Mouse (Mus musculus): ENCODE measurements at regions not wholly inside any gene's neighbourhood (a gene's known extent, or its start where the extent isn't known, plus 50 kb on each side); places are given as distances from the start of the nearest gene placed in this dataset.
"Not testable (repeated sequence)": the region's sequence is repeated elsewhere in the genome, so short reads cannot be mapped to it uniquely, and the experiment has no call there.

DNA sequence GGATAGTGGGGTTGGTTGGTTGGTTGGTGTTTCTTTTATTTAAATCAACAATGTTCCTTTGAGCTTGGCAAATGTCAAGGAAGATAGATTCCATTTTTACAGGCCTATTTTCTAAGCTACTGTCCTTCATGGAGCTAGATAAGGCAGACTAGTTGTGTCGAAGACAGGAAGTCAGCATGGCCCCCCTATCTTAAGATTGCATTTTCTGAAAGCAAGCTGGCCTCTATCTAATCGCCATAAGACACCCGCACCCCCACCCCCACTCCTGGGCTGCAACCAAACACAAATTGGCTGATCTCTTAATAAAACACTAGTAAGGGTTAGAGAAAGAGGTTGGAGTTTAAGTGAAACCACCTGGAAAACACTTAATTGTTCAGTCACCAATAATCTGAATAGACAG is 1708.5 kb upstream of the 5930422O12Rik start:
- Histone ChIP-seq H3K9me3 (ENCODE audit: control insufficient read depth, low read length) (no peaks in the 10 kb centered on the region), H3K4me3 (ENCODE audit: low read length) (no peak overlapping the region), H3K36me3 (ENCODE audit: control insufficient read depth, insufficient read depth, low read length) (no peaks in the 10 kb centered on the region), H3K4me2 (replicated peaks; ENCODE audit: low read depth, low read length) (no peak overlapping the region), H3K27me3 (ENCODE audit: control insufficient read depth, insufficient read depth, low read length) (no peaks in the 10 kb centered on the region), H3K27ac (ENCODE audit: low read depth, low read length) (no peak overlapping the region), H3K4me1 (ENCODE audit: control insufficient read depth, insufficient read depth, low read length) (no peaks in the 10 kb centered on the region), H3K9ac (ENCODE audit: low read depth, low read length) (no peak overlapping the region)
- WGBS = 63% methylated on average over 3 of the region's 3 CpGs
- no peak for ATAC-seq (ENCODE audit: low FRiP score, low TSS enrichment)

- H3K36me3 ChIP-seq (ENCODE audit: control insufficient read depth, insufficient read depth, low read length) = no peaks in the 10 kb centered on the region
- WGBS = 61% methylated on average over 3 of the region's 3 CpGs
- no peaks in the 10 kb centered on the region for H3K9me3 ChIP-seq (ENCODE audit: control insufficient read depth, low read length)
Observed at GRCm38 (mm10) chr8:31720585-31720984, 1707.9 kb upstream of the 5930422O12Rik start.

DNA sequence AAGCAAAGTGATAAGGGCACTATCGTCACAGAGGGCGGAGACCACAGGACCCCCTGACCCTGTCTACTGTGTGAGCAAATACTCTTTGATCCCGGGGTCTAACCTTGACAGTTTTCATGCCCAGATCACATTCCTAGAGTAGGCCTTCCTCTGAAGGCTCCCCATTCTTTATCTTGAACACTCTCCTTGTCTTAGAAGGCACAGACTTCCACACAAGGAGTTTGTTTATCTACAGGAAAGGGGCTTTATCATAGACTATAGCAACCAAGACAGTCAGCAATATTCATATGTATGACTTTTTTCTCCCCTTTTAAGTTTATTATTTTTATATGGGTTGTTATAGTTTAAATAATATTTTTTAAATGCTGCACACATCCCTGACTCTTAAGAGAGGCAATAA is 1703.1 kb upstream of the 5930422O12Rik start:
- WGBS = 59% methylated on average over 3 of the region's 3 CpGs
- Histone ChIP-seq H3K4me2 (replicated peaks; ENCODE audit: low read depth, low read length) (no peak overlapping the region), H3K9me3 (ENCODE audit: control insufficient read depth, low read length) (peaks cover 4% of the 10 kb centered on the region; the same call in 1 of the 2 replicates), H3K36me3 (ENCODE audit: control insufficient read depth, insufficient read depth, low read length) (no peaks in the 10 kb centered on the region), H3K4me1 (ENCODE audit: control insufficient read depth, insufficient read depth, low read length) (no peaks in the 10 kb centered on the region), H3K4me3 (ENCODE audit: low read length) (no peak overlapping the region), H3K27me3 (ENCODE audit: control insufficient read depth, insufficient read depth, low read length) (no peaks in the 10 kb centered on the region), H3K9ac (ENCODE audit: low read depth, low read length) (no peak overlapping the region), H3K27ac (ENCODE audit: low read depth, low read length) (no peak overlapping the region)
- no peak for ATAC-seq (ENCODE audit: low FRiP score, low TSS enrichment)

More at GRCm38 (mm10) chr8:31720585-31720984, 1707.9 kb upstream of the 5930422O12Rik start:
- H3K4me3 ChIP-seq (ENCODE audit: low read length) = no peak overlapping the region
- no peaks in the 10 kb centered on the region for H3K4me1 ChIP-seq (ENCODE audit: control insufficient read depth, insufficient read depth, low read length)
- H3K9ac ChIP-seq (ENCODE audit: low read depth, low read length) = no peak overlapping the region
- H3K4me2 ChIP-seq (replicated peaks; ENCODE audit: low read depth, low read length) = no peak overlapping the region
- H3K27me3 ChIP-seq (ENCODE audit: control insufficient read depth, insufficient read depth, low read length) = no peaks in the 10 kb centered on the region
- no peak for ATAC-seq (ENCODE audit: low FRiP score, low TSS enrichment)
- no peak overlapping the region for H3K27ac ChIP-seq (ENCODE audit: low read depth, low read length)

GRCm38 (mm10) chr8:31735610-31736009 is 1692.9 kb upstream of the 5930422O12Rik start:
- Histone ChIP-seq H3K27me3 (ENCODE audit: control insufficient read depth, insufficient read depth, low read length) (no peaks in the 10 kb centered on the region), H3K9ac (ENCODE audit: low read depth, low read length) (no peak overlapping the region)
- ATAC-seq (ENCODE audit: low FRiP score, low TSS enrichment) = no peak

DNA sequence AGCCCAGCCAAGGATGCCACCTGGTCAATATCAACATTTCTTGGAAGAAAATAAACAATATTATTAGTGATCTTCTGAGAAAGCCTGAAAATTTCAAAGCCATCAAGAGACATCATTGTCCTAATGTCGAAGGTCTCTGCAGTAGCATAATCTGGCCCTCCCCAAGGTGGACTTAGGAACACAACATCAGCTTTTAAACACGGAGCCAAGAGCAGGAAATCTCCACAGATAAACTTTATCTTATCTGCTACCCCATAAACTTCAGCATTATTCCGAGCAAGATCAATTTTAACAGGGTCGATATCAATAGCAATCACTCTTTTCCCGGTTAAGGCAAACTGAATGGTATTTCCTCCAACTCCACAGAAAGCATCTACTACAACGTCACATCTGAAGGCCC is 1691.2 kb upstream of the 5930422O12Rik start:
- H3K36me3 ChIP-seq (ENCODE audit: control insufficient read depth, insufficient read depth, low read length); H3K4me1 ChIP-seq (ENCODE audit: control insufficient read depth, insufficient read depth, low read length); H3K4me2 ChIP-seq (replicated peaks; ENCODE audit: low read depth, low read length); ATAC-seq (ENCODE audit: low FRiP score, low TSS enrichment); H3K27ac ChIP-seq (ENCODE audit: low read depth, low read length); H3K9me3 ChIP-seq (ENCODE audit: control insufficient read depth, low read length); H3K9ac ChIP-seq (ENCODE audit: low read depth, low read length); H3K4me3 ChIP-seq (ENCODE audit: low read length); H3K27me3 ChIP-seq (ENCODE audit: control insufficient read depth, insufficient read depth, low read length): not testable (repeated sequence)
- WGBS = 80% methylated on average over 6 of the region's 6 CpGs

More at GRCm38 (mm10) chr8:31735610-31736009, 1692.9 kb upstream of the 5930422O12Rik start:
- H3K4me2 ChIP-seq (replicated peaks; ENCODE audit: low read depth, low read length) = no peak overlapping the region
- 81% methylated on average over 2 of the region's 2 CpGs for WGBS
- no peaks in the 10 kb centered on the region for H3K36me3 ChIP-seq (ENCODE audit: control insufficient read depth, insufficient read depth, low read length)
- no peak overlapping the region for H3K27ac ChIP-seq (ENCODE audit: low read depth, low read length)
- no peak overlapping the region for H3K4me3 ChIP-seq (ENCODE audit: low read length)
- H3K4me1 ChIP-seq (ENCODE audit: control insufficient read depth, insufficient read depth, low read length) = no peaks in the 10 kb centered on the region
- H3K9me3 ChIP-seq (ENCODE audit: control insufficient read depth, low read length) = no peaks in the 10 kb centered on the region

DNA sequence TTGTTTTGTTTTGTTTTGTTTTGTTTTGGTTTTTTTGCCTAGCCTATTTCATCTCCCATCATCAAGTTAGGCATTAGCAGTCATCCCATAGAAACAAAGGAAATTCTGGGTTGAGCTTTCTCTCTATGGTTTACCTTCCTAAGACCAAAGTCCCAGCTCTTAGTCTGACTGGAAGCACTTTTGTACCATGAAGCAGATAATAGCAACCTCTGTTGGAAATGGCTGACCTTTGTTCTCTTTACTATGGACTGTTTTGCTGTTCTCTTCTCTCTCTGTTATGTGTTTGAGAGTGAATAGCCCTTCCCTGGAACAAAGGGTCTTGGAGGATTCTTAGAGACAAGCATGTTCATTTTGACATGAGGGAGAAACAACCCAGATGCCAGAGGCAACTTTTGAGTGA is 1681.7 kb upstream of the 5930422O12Rik start:
- H3K27ac ChIP-seq (ENCODE audit: low read depth, low read length) = no peak overlapping the region
- no peaks in the 10 kb centered on the region for H3K27me3 ChIP-seq (ENCODE audit: control insufficient read depth, insufficient read depth, low read length)
- ATAC-seq (ENCODE audit: low FRiP score, low TSS enrichment) = no peak
- H3K4me2 ChIP-seq (replicated peaks; ENCODE audit: low read depth, low read length) = no peak overlapping the region
- H3K36me3 ChIP-seq (ENCODE audit: control insufficient read depth, insufficient read depth, low read length) = no peaks in the 10 kb centered on the region
- no peaks in the 10 kb centered on the region for H3K4me1 ChIP-seq (ENCODE audit: control insufficient read depth, insufficient read depth, low read length)
- no peaks in the 10 kb centered on the region for H3K9me3 ChIP-seq (ENCODE audit: control insufficient read depth, low read length)
- H3K4me3 ChIP-seq (ENCODE audit: low read length) = no peak overlapping the region
- no peak overlapping the region for H3K9ac ChIP-seq (ENCODE audit: low read depth, low read length)

DNA sequence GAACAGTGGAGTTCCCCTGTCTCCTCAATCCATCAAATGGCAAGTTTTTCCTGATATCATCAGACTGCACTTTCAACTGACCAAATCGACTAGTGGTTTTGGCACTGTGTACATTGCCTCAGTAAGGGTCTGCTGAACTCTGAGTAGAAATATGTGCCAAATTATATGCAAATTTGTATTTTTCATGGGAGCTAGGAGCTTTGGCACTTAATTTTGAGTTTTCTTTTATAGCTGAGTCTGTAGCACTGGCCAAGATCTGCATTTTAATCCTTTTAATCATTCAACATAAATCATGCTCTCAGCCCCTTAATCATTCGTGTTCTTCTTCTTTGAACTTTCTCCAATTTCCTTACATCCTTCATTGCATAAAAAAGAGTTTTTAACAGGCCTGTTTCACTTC is 1678.5 kb upstream of the 5930422O12Rik start:
- no peak overlapping the region for H3K4me2 ChIP-seq (replicated peaks; ENCODE audit: low read depth, low read length)

GRCm38 (mm10) chr8:31750482-31751126 is 1677.9 kb upstream of the 5930422O12Rik start:
- no peak overlapping the region for H3K4me2 ChIP-seq (replicated peaks; ENCODE audit: low read depth, low read length)
- no peaks in the 10 kb centered on the region for H3K36me3 ChIP-seq (ENCODE audit: control insufficient read depth, insufficient read depth, low read length)
- H3K27me3 ChIP-seq (ENCODE audit: control insufficient read depth, insufficient read depth, low read length) = no peaks in the 10 kb centered on the region
- H3K27ac ChIP-seq (ENCODE audit: low read depth, low read length) = no peak overlapping the region
- H3K9ac ChIP-seq (ENCODE audit: low read depth, low read length) = no peak overlapping the region
- no peak for ATAC-seq (ENCODE audit: low FRiP score, low TSS enrichment)
- no peak overlapping the region for H3K4me3 ChIP-seq (ENCODE audit: low read length)
- WGBS = 73% methylated on average over 3 of the region's 3 CpGs
- H3K9me3 ChIP-seq (ENCODE audit: control insufficient read depth, low read length) = no peaks in the 10 kb centered on the region
- no peaks in the 10 kb centered on the region for H3K4me1 ChIP-seq (ENCODE audit: control insufficient read depth, insufficient read depth, low read length)

More for the DNA sequence above, 1678.5 kb upstream of the 5930422O12Rik start:
- Histone ChIP-seq H3K27ac (ENCODE audit: low read depth, low read length) (no peak overlapping the region), H3K4me1 (ENCODE audit: control insufficient read depth, insufficient read depth, low read length) (no peaks in the 10 kb centered on the region), H3K36me3 (ENCODE audit: control insufficient read depth, insufficient read depth, low read length) (no peaks in the 10 kb centered on the region), H3K27me3 (ENCODE audit: control insufficient read depth, insufficient read depth, low read length) (no peaks in the 10 kb centered on the region), H3K9ac (ENCODE audit: low read depth, low read length) (no peak overlapping the region), H3K9me3 (ENCODE audit: control insufficient read depth, low read length) (no peaks in the 10 kb centered on the region), H3K4me3 (ENCODE audit: low read length) (no peak overlapping the region)
- 59% methylated on average over 2 of the region's 2 CpGs for WGBS
- no peak for ATAC-seq (ENCODE audit: low FRiP score, low TSS enrichment)

DNA sequence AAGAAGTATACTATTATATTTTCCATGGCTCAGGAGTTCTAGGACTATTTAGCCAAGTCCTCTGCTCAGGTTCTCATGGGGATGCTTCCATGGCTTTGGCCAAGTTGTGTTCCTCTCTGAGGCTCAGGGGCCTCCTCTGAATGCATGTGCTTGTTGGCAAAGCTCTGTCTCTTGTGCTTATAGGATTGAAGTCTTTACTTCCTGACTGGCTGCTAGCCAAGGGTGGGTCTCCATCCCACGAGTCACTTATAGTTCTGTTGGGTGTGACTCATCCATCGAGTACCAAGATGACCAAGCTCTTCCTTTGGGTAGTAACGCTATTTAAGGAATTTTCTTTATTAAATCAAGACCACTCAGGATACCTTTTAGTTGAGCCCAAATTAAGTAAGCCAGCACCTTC is 1672.8 kb upstream of the 5930422O12Rik start:
- no peak for ATAC-seq (ENCODE audit: low FRiP score, low TSS enrichment)
- no peaks in the 10 kb centered on the region for H3K36me3 ChIP-seq (ENCODE audit: control insufficient read depth, insufficient read depth, low read length)
- no peak overlapping the region for H3K4me2 ChIP-seq (replicated peaks; ENCODE audit: low read depth, low read length)
- no peak overlapping the region for H3K27ac ChIP-seq (ENCODE audit: low read depth, low read length)
- H3K4me1 ChIP-seq (ENCODE audit: control insufficient read depth, insufficient read depth, low read length) = no peaks in the 10 kb centered on the region
- no peaks in the 10 kb centered on the region for H3K9me3 ChIP-seq (ENCODE audit: control insufficient read depth, low read length)
- 72% methylated on average over 3 of the region's 3 CpGs for WGBS
- no peak overlapping the region for H3K4me3 ChIP-seq (ENCODE audit: low read length)
- H3K27me3 ChIP-seq (ENCODE audit: control insufficient read depth, insufficient read depth, low read length) = no peaks in the 10 kb centered on the region
- no peak overlapping the region for H3K9ac ChIP-seq (ENCODE audit: low read depth, low read length)
